Mouse (Mus musculus): Measurements from ENCODE around the gene Cdk5rap1. TPM values are rescaled to one million over a fixed set of nuclear protein-coding genes. Genes with fewer than 3 reads are reported as not detected.

Cdk5rap1 gene
- polyA plus RNA-seq, 1 experiment from 2014 or later: 18.5 TPM

DNA sequence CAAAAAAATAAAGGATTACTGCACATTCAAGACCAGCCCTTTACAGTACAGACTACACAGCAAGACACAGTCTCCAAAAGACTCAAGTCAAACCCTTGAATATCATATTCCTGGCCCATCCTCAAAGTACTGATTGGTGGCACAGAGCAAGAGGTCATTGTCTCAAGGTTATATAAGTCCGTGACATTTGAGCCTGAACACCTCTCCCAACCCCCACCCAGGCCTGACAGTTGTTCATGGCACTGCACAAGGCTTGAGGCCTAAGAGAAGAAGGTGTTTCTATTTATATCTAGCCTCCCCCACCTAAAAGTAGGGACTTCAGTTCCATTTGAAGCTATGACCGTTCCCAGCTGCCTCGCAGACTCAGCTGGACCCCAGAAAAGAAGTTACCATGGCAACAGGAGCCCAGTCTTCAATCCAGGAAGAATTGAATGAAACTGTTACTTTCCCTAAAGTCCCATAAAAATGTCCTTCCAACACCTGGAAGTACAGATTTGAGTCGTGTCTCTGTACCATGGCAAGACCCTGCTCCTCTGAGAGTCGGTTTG, 32.7 kb upstream of the Cdk5rap1 start:
- Histone ChIP-seq H3K4me1 (peaks cover 34% of the 10 kb centered on the region), H3K9me3 (no peaks in the 10 kb centered on the region), H3K4me2 (no peak overlapping the region), H3K27me3 (peaks cover 10% of the 10 kb centered on the region), H3K27ac (no peak overlapping the region), H3K9ac (no peak overlapping the region), H3K4me3 (no peak overlapping the region), H3K36me3 (no peaks in the 10 kb centered on the region)
- no peak for ATAC-seq (ENCODE audit: insufficient number of reproducible peaks, insufficient read depth, low FRiP score, low TSS enrichment, low read depth)
- WGBS: 65% methylated on average over 5 of the region's 5 CpGs

DNA sequence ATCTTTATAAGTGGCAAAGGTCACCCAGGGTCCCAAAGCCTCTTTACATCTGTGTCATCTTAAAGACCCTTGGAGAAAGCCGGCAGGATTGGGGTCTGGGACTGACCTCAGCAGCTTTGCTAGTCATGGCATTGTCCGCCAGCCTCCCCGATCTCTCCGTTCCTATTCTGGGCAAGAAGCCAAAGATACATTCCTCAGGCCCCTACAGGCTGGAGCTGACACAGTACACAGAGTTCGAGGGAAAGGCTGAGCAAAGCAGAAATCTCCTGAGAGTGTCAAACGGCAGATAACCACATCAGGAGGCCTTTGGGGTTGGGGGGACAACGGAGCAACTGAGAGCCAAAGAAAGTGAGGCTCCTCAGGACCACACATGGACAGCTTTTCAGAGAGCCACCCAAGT, 30.0 kb upstream of the Cdk5rap1 start:
- Histone ChIP-seq H3K4me3 (no peak overlapping the region), H3K27me3 (peaks cover 10% of the 10 kb centered on the region), H3K27ac (no peak overlapping the region), H3K9me3 (no peaks in the 10 kb centered on the region), H3K4me1 (peaks cover 24% of the 10 kb centered on the region), H3K9ac (no peak overlapping the region), H3K4me2 (no peak overlapping the region), H3K36me3 (no peaks in the 10 kb centered on the region)
- 0 out of 2 replicates have a peak, but pooled peaks have one; percentile 53 for ATAC-seq (ENCODE audit: insufficient number of reproducible peaks, insufficient read depth, low FRiP score, low TSS enrichment, low read depth)
- WGBS: 11% methylated on average over 7 of the region's 7 CpGs

DNA sequence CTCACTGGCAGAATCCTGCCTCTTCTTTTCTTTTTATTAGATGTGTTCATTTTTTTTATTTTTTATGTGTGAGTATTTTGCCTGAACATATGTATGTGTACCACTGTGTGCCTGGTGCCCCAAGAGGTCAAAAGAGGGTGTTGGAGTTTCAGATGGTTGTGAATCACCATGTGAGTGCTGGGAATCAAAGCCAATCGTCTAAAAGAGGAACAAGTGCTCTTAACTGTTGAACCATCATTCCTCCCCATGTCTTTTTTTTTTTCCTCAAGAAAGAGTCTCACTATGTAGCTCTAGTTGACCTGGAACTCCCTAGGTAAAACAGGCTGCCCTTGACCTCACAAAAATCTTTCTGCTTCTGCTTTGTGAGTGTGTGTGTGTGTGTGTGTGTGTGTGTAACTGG, 29.2 kb upstream of the Cdk5rap1 start:
- peaks cover 19% of the 10 kb centered on the region for H3K4me1 ChIP-seq
- H3K4me2 ChIP-seq: no peak overlapping the region
- no peak overlapping the region for H3K4me3 ChIP-seq
- ATAC-seq (ENCODE audit: insufficient number of reproducible peaks, insufficient read depth, low FRiP score, low TSS enrichment, low read depth): no peak
- H3K9me3 ChIP-seq: no peaks in the 10 kb centered on the region
- H3K27me3 ChIP-seq: peaks cover 5% of the 10 kb centered on the region
- H3K9ac ChIP-seq: no peak overlapping the region
- no peaks in the 10 kb centered on the region for H3K36me3 ChIP-seq
- WGBS: 48% methylated on average over 1 of the region's 1 CpGs
- H3K27ac ChIP-seq: no peak overlapping the region

DNA sequence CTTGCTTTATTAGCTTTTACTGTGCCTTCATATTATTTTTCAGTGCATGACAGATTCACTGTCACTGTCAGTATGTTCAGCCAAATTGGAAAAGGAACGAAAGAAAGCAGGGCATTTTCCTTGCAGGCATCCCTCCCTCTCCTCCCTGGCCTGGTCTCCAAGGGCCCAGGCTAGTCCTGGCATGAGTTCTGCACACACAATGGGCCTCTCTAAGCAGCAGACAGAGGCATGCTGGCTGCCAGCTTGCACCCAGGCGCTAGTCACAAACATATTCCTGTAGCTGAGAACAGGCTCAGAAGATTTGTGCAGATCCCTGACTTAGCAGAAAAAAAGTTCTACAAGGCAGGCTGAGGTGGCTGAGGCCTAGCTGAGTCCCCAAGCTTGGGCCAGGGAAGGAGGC, 26.5 kb upstream of the Cdk5rap1 start:
- Histone ChIP-seq H3K4me1 (peaks cover 13% of the 10 kb centered on the region), H3K9ac (no peak overlapping the region), H3K27ac (no peak overlapping the region), H3K4me3 (no peak overlapping the region), H3K36me3 (no peaks in the 10 kb centered on the region), H3K9me3 (no peaks in the 10 kb centered on the region), H3K4me2 (no peak overlapping the region), H3K27me3 (no peaks in the 10 kb centered on the region)
- no peak for ATAC-seq (ENCODE audit: insufficient number of reproducible peaks, insufficient read depth, low FRiP score, low TSS enrichment, low read depth)
- 73% methylated on average over 2 of the region's 2 CpGs for WGBS

DNA sequence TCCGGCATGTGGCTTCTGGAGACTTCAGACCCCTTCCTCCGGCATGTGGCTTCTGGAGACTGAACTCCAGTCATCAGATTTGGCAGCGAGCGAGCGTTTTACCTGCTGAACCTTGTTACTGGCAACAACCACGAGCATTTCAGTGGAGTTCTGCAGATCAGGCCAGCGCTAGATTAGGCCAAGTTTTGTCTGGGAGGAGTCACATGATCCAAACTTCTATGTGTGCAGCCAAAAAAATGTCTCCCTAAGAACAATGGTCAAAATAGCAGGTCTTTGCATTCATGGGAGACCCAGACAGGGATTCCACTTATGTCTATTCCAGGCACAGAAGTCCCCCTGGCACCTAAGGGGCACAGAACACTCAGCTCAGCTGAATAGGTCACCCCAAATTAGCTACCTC, 25.5 kb upstream of the Cdk5rap1 start:
- peaks cover 8% of the 10 kb centered on the region for H3K4me1 ChIP-seq
- H3K36me3 ChIP-seq: no peaks in the 10 kb centered on the region
- H3K4me2 ChIP-seq: no peak overlapping the region
- no peaks in the 10 kb centered on the region for H3K9me3 ChIP-seq
- WGBS: 74% methylated on average over 7 of the region's 7 CpGs
- no peak overlapping the region for H3K27ac ChIP-seq
- no peak overlapping the region for H3K4me3 ChIP-seq
- no peaks in the 10 kb centered on the region for H3K27me3 ChIP-seq
- H3K9ac ChIP-seq: no peak overlapping the region
- ATAC-seq (ENCODE audit: insufficient number of reproducible peaks, insufficient read depth, low FRiP score, low TSS enrichment, low read depth): no peak

DNA sequence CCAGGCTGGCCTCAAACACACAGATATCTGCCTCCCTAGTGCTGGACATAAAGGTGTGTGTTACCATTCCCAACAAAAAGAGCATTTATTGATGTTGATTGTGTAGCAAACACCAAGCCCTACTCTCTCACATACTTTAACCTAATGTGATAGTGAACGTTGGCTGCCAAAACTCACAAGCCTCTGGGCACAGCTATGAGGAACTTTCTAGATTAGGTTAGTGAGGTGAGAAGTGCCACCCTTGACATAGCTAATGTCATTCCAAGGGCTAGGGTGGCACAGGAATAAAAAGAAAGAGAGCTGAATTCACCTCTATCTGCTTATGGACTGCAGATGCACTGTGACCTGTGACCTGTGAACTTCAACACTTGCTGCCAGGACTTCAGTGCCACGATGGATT, 23.7 kb upstream of the Cdk5rap1 start:
- no peaks in the 10 kb centered on the region for H3K9me3 ChIP-seq
- H3K9ac ChIP-seq: no peak overlapping the region
- H3K36me3 ChIP-seq: no peaks in the 10 kb centered on the region
- H3K4me1 ChIP-seq: no peaks in the 10 kb centered on the region
- H3K27ac ChIP-seq: no peak overlapping the region
- WGBS: 72% methylated on average over 2 of the region's 2 CpGs
- no peak for ATAC-seq (ENCODE audit: insufficient number of reproducible peaks, insufficient read depth, low FRiP score, low TSS enrichment, low read depth)
- H3K27me3 ChIP-seq: no peaks in the 10 kb centered on the region
- H3K4me2 ChIP-seq: no peak overlapping the region
- H3K4me3 ChIP-seq: no peak overlapping the region

DNA sequence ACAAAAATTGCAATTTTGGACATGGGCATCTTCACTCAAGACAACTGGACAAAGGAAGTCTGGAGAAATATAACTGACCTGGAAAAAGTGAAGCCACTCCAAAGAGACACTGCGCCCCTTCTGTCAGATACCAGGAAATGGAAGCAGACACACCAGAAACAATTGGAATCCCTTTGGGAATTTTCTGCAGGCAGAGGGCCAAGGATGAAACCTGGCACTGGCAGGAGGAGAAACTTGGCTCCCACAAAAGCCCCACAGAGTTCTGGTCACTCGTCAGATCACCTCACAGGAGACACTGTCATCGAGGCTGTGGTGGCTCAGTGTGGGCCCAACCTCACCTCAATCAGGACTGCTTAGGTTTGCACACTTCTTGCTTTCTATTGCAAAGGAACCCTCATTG, 21.8 kb upstream of the Cdk5rap1 start:
- no peak overlapping the region for H3K4me2 ChIP-seq
- 0 out of 2 replicates have a peak, but pooled peaks cover 5% of the 10 kb centered on the region for H3K4me1 ChIP-seq
- 74% methylated on average over 3 of the region's 3 CpGs for WGBS
- H3K4me3 ChIP-seq: no peak overlapping the region
- H3K27ac ChIP-seq: no peak overlapping the region
- no peaks in the 10 kb centered on the region for H3K9me3 ChIP-seq
- H3K9ac ChIP-seq: no peak overlapping the region
- no peaks in the 10 kb centered on the region for H3K36me3 ChIP-seq
- ATAC-seq (ENCODE audit: insufficient number of reproducible peaks, insufficient read depth, low FRiP score, low TSS enrichment, low read depth): no peak
- H3K27me3 ChIP-seq: no peaks in the 10 kb centered on the region

DNA sequence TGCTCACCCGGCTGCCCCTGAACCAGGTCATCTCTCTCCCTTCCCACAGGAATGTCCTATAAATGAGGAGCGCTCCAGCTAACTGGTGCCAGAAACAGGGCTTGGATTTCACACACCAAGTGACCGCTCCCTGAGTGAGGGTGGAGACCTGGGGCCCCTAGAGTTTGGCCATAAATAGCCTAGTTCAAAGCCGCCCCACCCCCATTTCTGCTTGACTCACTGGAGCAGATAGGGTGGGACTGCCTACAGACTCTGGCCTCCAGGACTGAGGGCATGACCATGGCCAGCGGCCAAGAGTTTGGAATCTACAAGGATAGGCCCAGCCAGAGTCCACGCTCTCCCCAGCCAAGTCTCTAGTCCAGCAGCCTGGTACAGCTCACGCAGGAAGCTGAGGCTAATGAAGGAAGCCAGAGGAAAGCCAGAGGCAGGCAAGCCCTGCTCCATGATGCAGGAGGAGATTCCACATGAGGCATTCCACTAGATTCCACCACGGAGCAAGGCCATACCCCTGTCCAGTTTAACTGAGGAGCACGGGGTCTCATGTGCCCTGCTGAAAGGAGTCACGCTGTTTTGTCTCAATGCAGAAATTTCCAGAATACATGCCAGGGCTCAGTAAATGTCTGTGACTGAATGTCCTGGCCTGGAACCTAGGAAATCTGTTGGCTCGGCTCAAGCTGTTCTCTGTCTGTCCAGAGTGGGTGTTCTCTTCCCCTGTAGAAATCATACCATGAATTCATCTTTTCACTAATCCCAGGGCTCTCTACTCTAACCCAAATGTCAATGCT, 17.6 kb upstream of the Cdk5rap1 start:
- no peaks in the 10 kb centered on the region for H3K27me3 ChIP-seq
- no peak overlapping the region for H3K9ac ChIP-seq
- 86% methylated on average over 11 of the region's 11 CpGs for WGBS
- H3K36me3 ChIP-seq: no peaks in the 10 kb centered on the region
- 0 out of 2 replicates have a peak, but pooled peaks cover 5% of the 10 kb centered on the region for H3K4me1 ChIP-seq
- H3K4me2 ChIP-seq: no peak overlapping the region
- no peak overlapping the region for H3K27ac ChIP-seq
- no peak overlapping the region for H3K4me3 ChIP-seq
- H3K9me3 ChIP-seq: no peaks in the 10 kb centered on the region
- 0 out of 2 replicates have a peak, but pooled peaks have one; percentile 32 for ATAC-seq (ENCODE audit: insufficient number of reproducible peaks, insufficient read depth, low FRiP score, low TSS enrichment, low read depth)

DNA sequence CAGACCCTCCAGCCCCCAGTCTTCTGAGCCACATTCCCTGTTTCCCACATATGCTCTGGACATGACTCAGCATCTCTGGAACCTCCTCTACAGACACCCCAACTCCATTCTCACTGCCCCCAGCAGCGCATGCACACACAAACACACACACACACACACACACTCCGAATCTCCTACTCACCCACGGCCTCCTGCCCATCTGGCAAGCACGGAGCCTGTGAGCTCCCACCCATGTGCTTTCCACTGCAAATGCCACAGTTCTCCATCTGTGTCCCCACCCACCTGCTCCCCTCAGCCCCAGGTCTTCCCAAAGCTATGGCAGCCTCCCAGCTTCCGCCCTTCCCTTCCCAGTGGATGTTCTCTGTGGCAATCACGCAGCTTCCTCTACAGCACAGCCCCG, 6.3 kb upstream of the Cdk5rap1 start:
- Histone ChIP-seq H3K27ac (no peak overlapping the region), H3K36me3 (no peaks in the 10 kb centered on the region), H3K27me3 (no peaks in the 10 kb centered on the region), H3K4me1 (no peaks in the 10 kb centered on the region), H3K4me2 (no peak overlapping the region), H3K4me3 (no peak overlapping the region), H3K9ac (no peak overlapping the region), H3K9me3 (no peaks in the 10 kb centered on the region)
- 82% methylated on average over 7 of the region's 7 CpGs for WGBS
- ATAC-seq (ENCODE audit: insufficient number of reproducible peaks, insufficient read depth, low FRiP score, low TSS enrichment, low read depth): no peak; the same call in 1 of the 2 replicates

DNA sequence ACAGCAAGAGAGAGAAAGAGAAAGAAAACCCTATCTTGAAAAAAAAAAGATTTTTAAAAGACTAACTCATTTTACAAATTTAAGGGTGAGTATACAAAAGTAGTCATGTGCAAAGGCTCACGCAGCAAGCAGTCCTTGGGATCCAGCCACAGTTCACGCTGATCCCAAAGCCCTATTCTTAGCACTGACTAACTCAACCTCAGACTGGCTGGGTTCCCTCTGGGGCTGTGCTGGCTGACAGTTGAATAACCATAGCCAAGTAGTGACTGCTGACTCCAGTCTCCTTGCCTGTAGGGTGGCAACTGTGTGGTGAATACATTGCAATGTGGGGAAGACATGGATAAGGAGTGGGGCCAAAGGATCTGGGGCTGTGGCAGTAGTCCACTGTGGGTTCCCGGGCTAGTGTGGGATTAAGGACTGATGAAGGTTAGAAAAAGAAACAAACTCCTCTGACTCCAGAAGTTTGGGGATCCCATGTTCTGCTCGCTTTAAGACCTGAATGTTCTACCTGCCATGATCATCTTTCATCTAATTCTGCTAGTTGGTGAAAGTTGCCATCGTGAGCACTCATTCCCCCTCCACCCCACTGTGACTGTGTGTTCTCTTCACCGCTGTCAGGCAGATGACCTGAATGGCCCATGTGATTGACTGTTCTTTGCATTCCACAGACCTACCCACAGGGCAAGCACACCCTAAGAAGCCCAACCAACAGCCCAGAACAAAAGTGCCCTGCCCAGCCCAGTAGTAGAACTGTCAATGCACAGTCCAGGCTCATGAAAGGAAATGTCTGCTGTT, 2.2 kb upstream of the Cdk5rap1 start:
- H3K4me2 ChIP-seq: no peak overlapping the region
- no peak overlapping the region for H3K9ac ChIP-seq
- 75% methylated on average over 6 of the region's 6 CpGs for WGBS
- H3K36me3 ChIP-seq: 0 out of 2 replicates have a peak, but pooled peaks cover 6% of the 10 kb centered on the region
- 0 out of 2 replicates have a peak, but pooled peaks cover 5% of the 10 kb centered on the region for H3K4me1 ChIP-seq
- H3K27me3 ChIP-seq: no peaks in the 10 kb centered on the region
- H3K9me3 ChIP-seq: no peaks in the 10 kb centered on the region
- no peak overlapping the region for H3K4me3 ChIP-seq
- H3K27ac ChIP-seq: no peak overlapping the region
- no peak for ATAC-seq (ENCODE audit: insufficient number of reproducible peaks, insufficient read depth, low FRiP score, low TSS enrichment, low read depth)

DNA sequence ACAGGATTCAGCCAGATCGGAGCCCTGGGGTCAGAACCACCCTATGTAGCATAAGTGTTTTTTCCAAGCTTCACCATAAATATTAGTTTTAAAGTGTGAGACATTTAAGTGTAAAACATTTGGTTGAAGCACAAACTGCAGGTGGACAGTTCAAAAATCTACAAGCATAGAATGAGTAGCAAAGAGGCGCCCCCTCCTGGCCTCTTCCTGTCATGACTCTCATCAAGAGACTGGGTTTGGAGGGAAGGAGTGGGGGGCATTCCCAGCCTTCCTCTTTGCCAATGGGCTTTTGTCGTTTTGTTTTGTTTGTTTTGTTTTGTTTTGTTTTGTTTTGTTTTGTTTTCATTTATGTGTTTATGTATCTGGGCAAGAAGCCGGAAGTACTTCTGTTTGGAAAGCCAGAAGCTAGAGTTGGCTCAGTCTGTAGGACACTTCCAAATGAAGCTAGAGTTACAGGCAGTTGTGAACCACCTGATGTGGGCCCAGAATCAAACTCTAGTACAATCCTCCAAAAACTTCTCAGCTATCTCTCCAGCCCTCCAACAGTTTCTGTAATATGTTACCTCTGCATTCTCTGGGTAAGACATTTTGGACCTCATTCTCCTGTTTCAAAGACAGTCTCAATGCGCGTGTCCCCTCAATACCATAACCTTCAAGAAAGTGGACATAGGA, 1.3 kb upstream of the Cdk5rap1 start:
- no peaks in the 10 kb centered on the region for H3K27me3 ChIP-seq
- peaks cover 11% of the 10 kb centered on the region; the same call in 1 of the 2 replicates for H3K36me3 ChIP-seq
- no peak overlapping the region for H3K27ac ChIP-seq
- H3K4me1 ChIP-seq: 0 out of 2 replicates have a peak, but pooled peaks cover 5% of the 10 kb centered on the region
- H3K9me3 ChIP-seq: no peaks in the 10 kb centered on the region
- H3K9ac ChIP-seq: no peak overlapping the region
- ATAC-seq (ENCODE audit: insufficient number of reproducible peaks, insufficient read depth, low FRiP score, low TSS enrichment, low read depth): no peak
- no peak overlapping the region for H3K4me3 ChIP-seq
- H3K4me2 ChIP-seq: no peak overlapping the region
- 59% methylated on average over 6 of the region's 6 CpGs for WGBS

Measured in embryonic facial prominence, embryonic 13.5 days (tissue).